Mouse (Mus musculus) inflammation-experienced regulatory T-cells, adult 6 months (primary cell): ENCODE measurements around the gene Fam186b. TPM values are rescaled to one million over a fixed set of nuclear protein-coding genes. Genes with fewer than 3 reads are reported as not detected.

Experiments used
- ATAC-seq: one replicate; pipeline ENCODE4 v1.8.0; 2017
- polyA plus RNA-seq, 3 experiments: library from polyadenylated mRNA; unstranded; fragments of 100-300 nt; shearing (Covaris generic); gene quantifications; one replicate each; pipeline ENCODE4 v1.2.1; 2017

Fam186b gene
- polyA plus RNA-seq, result under 1 TPM in 2 of 3 experiments, not detected in 1; 0.29 to 0.48 TPM

GRCm38 (mm10) chr15:99295484-99295981, at the start of gene Fam186b:
TSS of gene Fam186b (minus strand) at chr15:99295888.
- ATAC-seq, result no peak

- ATAC-seq, result no peak
Measured at GRCm38 (mm10) chr15:99344961-99345360, 49.3 kb upstream of the Fam186b start.

- ATAC-seq, result no peak
Measured at GRCm38 (mm10) chr15:99344148-99344870, 48.6 kb upstream of the Fam186b start.

- no peak for ATAC-seq
Measured at GRCm38 (mm10) chr15:99343414-99344147, 47.9 kb upstream of the Fam186b start.

- no peak for ATAC-seq
Measured at GRCm38 (mm10) chr15:99342194-99342981, 46.7 kb upstream of the Fam186b start.

- peak; percentile 86 for ATAC-seq
Measured at GRCm38 (mm10) chr15:99341102-99341501, 45.4 kb upstream of the Fam186b start.

GRCm38 (mm10) chr15:99339669-99340068, 44.0 kb upstream of the Fam186b start:
- no peak for ATAC-seq

GRCm38 (mm10) chr15:99338916-99339315, 43.2 kb upstream of the Fam186b start:
- ATAC-seq, result no peak

GRCm38 (mm10) chr15:99335801-99336320, 40.2 kb upstream of the Fam186b start:
- ATAC-seq, result peak; percentile 5

GRCm38 (mm10) chr15:99334500-99334899, 38.8 kb upstream of the Fam186b start:
- no peak for ATAC-seq

- no peak for ATAC-seq
Measured at GRCm38 (mm10) chr15:99333676-99334065, 38.0 kb upstream of the Fam186b start.

GRCm38 (mm10) chr15:99332921-99333675, 37.4 kb upstream of the Fam186b start:
- peak; percentile 96 for ATAC-seq

- no peak for ATAC-seq
Measured at GRCm38 (mm10) chr15:99332111-99332510, 36.4 kb upstream of the Fam186b start.

GRCm38 (mm10) chr15:99331341-99331740, 35.7 kb upstream of the Fam186b start:
- ATAC-seq, result no peak

- ATAC-seq, result no peak
Measured at GRCm38 (mm10) chr15:99330324-99330723, 34.6 kb upstream of the Fam186b start.

GRCm38 (mm10) chr15:99328011-99328410, 32.3 kb upstream of the Fam186b start:
- ATAC-seq, result no peak

GRCm38 (mm10) chr15:99326959-99327358, 31.3 kb upstream of the Fam186b start:
- peak; percentile 38 for ATAC-seq

GRCm38 (mm10) chr15:99326407-99326806, 30.7 kb upstream of the Fam186b start:
- no peak for ATAC-seq

GRCm38 (mm10) chr15:99325598-99325997, 29.9 kb upstream of the Fam186b start:
- ATAC-seq, result no peak

- no peak for ATAC-seq
Measured at GRCm38 (mm10) chr15:99324151-99324550, 28.5 kb upstream of the Fam186b start.

GRCm38 (mm10) chr15:99320978-99321377, 25.3 kb upstream of the Fam186b start:
- ATAC-seq, result no peak

GRCm38 (mm10) chr15:99320168-99320674, 24.5 kb upstream of the Fam186b start:
- ATAC-seq, result no peak
